Mouse (Mus musculus): ENCODE measurements around the gene Serinc5. TPM values are rescaled to one million over a fixed set of nuclear protein-coding genes. Genes with fewer than 3 reads are reported as not detected.

Serinc5 gene
- polyA plus RNA-seq, 1 experiment from 2014 or later: 10.6 TPM

DNA sequence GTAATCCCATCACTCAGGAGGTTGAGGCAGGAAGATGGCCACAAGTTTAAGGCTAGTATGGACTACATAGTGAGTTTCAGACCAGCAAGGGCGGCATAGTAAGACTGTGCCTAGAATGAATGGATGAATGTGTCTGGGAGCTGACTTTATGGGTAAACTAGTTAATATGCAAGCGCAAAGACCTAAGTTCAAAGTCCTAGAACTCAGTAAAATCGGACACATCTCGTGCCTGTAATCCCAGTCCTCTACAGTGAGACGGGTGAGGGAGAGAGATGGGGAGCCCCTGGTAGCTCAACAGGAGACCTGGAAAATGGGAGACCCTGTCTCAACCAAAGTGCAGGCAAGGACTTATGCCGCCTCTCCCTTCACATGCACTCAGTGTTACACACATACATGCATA is 88.5 kb downstream of the Serinc5 start:
- Histone ChIP-seq H3K4me3 (no peak overlapping the region), H3K9me3 (replicated peaks) (no peaks in the 10 kb centered on the region), H3K4me1 (peaks cover 37% of the 10 kb centered on the region), H3K27me3 (ENCODE audit: low read depth, poor library complexity, severe bottlenecking) (peaks cover 7% of the 10 kb centered on the region), H3K36me3 (peaks cover 9% of the 10 kb centered on the region; the same call in 1 of the 2 replicates), H3K27ac (replicated peaks) (no peak overlapping the region)
- WGBS: 90% methylated on average over 6 of the region's 6 CpGs
- peak; percentile 9 for DNase-seq (ENCODE audit: low spot score)

DNA sequence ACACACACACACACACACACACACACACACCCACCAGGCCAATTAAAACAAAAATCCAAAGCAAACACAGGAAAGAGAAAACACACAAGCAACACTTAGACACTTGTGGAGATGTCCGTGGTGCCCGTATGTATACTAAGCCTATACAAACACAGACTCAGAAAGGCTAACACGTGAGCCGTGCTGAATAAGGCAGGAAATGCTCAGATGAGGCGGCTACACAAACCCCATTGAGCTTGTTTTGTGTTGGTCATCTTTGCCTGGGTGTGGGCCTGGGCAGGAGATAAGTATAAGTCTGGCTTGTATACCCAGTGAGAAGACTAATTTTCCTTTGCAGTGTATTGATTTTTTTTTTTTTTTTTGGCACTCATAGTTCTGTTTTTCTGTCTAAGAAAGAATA is 91.1 kb downstream of the Serinc5 start:
- 84% methylated on average over 5 of the region's 5 CpGs for WGBS
- Histone ChIP-seq H3K27me3 (ENCODE audit: low read depth, poor library complexity, severe bottlenecking) (peaks cover 26% of the 10 kb centered on the region), H3K4me3 (no peak overlapping the region), H3K36me3 (peaks cover 20% of the 10 kb centered on the region), H3K4me1 (peaks cover 41% of the 10 kb centered on the region), H3K9me3 (replicated peaks) (no peaks in the 10 kb centered on the region), H3K27ac (replicated peaks) (no peak overlapping the region)
- peak; percentile 8 for DNase-seq (ENCODE audit: low spot score)

- H3K27ac ChIP-seq (replicated peaks): peak overlapping the region; percentile 69
- peaks cover 26% of the 10 kb centered on the region for H3K27me3 ChIP-seq (ENCODE audit: low read depth, poor library complexity, severe bottlenecking)
- DNase-seq (ENCODE audit: low spot score): peak; percentile 72
- H3K4me1 ChIP-seq: peaks cover 45% of the 10 kb centered on the region
- H3K9me3 ChIP-seq (replicated peaks): no peaks in the 10 kb centered on the region
- H3K36me3 ChIP-seq: peaks cover 23% of the 10 kb centered on the region
- WGBS: 35% methylated on average over 8 of the region's 8 CpGs
- H3K4me3 ChIP-seq: no peak overlapping the region
Observed at GRCm38 (mm10) chr13:92703241-92704027, 92.5 kb downstream of the Serinc5 start.

DNA sequence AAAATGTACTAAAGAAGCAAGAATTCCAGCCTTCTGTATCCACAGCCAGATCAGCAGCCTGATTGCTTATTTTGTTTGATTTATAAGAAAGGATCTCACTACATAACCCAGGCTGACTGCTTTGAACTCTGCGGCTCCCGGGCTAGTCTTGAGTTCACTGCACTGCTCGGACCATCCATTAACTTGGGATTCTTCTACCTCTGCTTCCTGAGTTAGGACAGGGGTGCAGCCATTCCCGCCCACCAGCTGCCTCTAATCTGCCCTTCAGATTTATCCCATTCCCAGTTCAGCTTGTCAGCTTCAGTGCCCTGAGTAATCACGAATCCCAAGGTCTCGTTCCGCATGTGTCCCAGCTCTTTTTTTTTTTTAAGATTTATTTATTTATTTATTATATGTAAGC is 93.3 kb downstream of the Serinc5 start:
- Histone ChIP-seq H3K27me3 (ENCODE audit: low read depth, poor library complexity, severe bottlenecking) (peaks cover 26% of the 10 kb centered on the region), H3K4me1 (peaks cover 45% of the 10 kb centered on the region), H3K9me3 (replicated peaks) (no peaks in the 10 kb centered on the region), H3K27ac (replicated peaks) (peak overlapping the region; percentile 69), H3K4me3 (no peak overlapping the region), H3K36me3 (peaks cover 26% of the 10 kb centered on the region)
- 66% methylated on average over 7 of the region's 7 CpGs for WGBS
- no peak for DNase-seq (ENCODE audit: low spot score)

GRCm38 (mm10) chr13:92705016-92705535 is 94.2 kb downstream of the Serinc5 start:
- Histone ChIP-seq H3K4me1 (peaks cover 51% of the 10 kb centered on the region), H3K36me3 (peaks cover 26% of the 10 kb centered on the region), H3K27ac (replicated peaks) (no peak overlapping the region), H3K4me3 (no peak overlapping the region), H3K9me3 (replicated peaks) (no peaks in the 10 kb centered on the region), H3K27me3 (ENCODE audit: low read depth, poor library complexity, severe bottlenecking) (peaks cover 26% of the 10 kb centered on the region)
- 91% methylated on average over 7 of the region's 7 CpGs for WGBS
- DNase-seq (ENCODE audit: low spot score): no peak

DNA sequence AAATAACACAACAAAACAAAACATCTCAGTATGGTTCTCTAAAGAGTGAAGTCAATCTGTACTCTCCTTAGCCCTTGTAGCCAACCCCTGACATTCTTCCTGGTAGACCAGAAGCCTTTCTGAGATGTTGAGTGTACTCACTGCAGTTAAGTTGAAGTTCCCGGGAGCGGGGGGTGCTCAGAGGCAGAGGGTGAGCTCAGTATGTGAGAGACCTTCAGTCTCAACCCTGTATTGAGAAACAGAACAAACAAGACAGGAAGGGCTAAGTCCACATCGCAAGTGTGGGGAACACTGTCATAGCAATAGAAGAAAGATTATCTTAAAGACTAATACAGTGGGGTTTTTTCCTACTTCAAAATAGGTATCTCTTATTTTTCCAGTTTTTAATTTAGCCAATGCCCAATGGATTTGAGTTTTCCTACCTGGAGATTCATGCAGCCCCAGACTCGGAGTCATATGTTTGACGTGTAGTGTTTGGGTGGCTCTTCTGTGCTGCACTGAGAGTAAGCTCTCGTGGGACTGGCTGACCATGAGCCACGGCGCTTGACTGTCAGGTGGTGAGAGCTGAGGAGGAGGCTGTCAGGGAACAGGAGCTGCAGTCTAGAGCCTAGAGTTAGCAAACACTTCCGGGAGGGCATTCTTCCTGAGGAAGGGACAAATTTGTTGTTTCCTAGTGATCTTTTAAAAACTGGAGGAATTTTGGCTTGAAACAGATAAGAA is 95.6 kb downstream of the Serinc5 start:
- peak; percentile 3 for DNase-seq (ENCODE audit: low spot score)
- 94% methylated on average over 9 of the region's 9 CpGs for WGBS
- Histone ChIP-seq H3K4me1 (peaks cover 55% of the 10 kb centered on the region), H3K36me3 (peaks cover 20% of the 10 kb centered on the region), H3K27me3 (ENCODE audit: low read depth, poor library complexity, severe bottlenecking) (peaks cover 26% of the 10 kb centered on the region), H3K9me3 (replicated peaks) (no peaks in the 10 kb centered on the region), H3K27ac (replicated peaks) (no peak overlapping the region), H3K4me3 (no peak overlapping the region)

- Histone ChIP-seq H3K4me3 (no peak overlapping the region), H3K9me3 (replicated peaks) (no peaks in the 10 kb centered on the region), H3K4me1 (peaks cover 49% of the 10 kb centered on the region), H3K27me3 (ENCODE audit: low read depth, poor library complexity, severe bottlenecking) (peaks cover 20% of the 10 kb centered on the region), H3K27ac (replicated peaks) (0 out of 2 replicates have a peak overlapping the region, but pooled peaks have one; percentile 28), H3K36me3 (peaks cover 17% of the 10 kb centered on the region)
- WGBS: 55% methylated on average over 2 of the region's 2 CpGs
- DNase-seq (ENCODE audit: low spot score): peak; percentile 8
Observed at GRCm38 (mm10) chr13:92707941-92708340, 97.0 kb downstream of the Serinc5 start.

DNA sequence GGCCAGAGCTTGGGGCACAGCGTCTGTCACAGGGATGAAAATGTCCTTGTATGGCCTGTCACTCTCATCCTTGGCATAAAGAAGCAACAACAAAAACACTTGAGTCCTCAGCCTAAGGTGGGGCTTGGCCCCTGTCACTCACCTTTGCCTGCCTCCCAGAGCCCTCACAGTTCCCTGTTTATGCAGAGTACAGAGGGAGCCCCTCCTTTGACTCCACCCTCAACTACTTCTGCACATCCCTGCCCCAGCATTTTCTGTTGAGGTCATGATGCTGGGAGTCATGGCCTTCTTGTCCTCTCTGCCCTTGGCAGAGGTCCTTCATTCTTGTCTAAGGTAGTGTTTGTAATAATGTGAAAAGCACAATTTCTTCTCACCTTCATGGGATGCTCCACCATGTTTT is 97.6 kb downstream of the Serinc5 start:
- Histone ChIP-seq H3K4me1 (peaks cover 44% of the 10 kb centered on the region), H3K9me3 (replicated peaks) (no peaks in the 10 kb centered on the region), H3K27me3 (ENCODE audit: low read depth, poor library complexity, severe bottlenecking) (peaks cover 18% of the 10 kb centered on the region), H3K4me3 (no peak overlapping the region), H3K27ac (replicated peaks) (no peak overlapping the region), H3K36me3 (peaks cover 17% of the 10 kb centered on the region)
- 71% methylated on average over 1 of the region's 1 CpGs for WGBS
- DNase-seq (ENCODE audit: low spot score): peak; percentile 10

DNA sequence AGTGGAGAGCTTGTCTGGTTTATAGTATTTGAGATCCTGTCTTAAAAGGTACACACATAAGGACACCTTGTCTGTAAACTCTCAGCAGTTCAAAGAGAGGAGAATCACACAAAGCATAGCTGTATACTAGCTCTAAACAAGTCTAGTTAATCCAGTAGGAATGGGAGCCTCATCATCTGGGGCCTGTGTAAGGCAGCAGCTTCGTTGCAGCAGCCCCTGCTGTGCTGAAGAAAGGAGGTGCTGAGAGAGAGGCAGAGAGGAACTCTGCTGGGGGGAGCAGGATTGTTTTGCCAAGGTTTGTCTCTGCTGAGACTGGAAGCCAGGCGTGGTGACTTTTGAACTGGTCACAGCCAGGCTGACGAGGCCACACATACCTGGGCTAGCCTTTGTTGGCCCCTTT is 98.6 kb downstream of the Serinc5 start:
- DNase-seq (ENCODE audit: low spot score): peak; percentile 14
- no peaks in the 10 kb centered on the region for H3K9me3 ChIP-seq (replicated peaks)
- WGBS: 7% methylated on average over 3 of the region's 3 CpGs
- H3K4me3 ChIP-seq: no peak overlapping the region
- H3K4me1 ChIP-seq: peaks cover 33% of the 10 kb centered on the region
- peaks cover 17% of the 10 kb centered on the region for H3K36me3 ChIP-seq
- H3K27me3 ChIP-seq (ENCODE audit: low read depth, poor library complexity, severe bottlenecking): peaks cover 18% of the 10 kb centered on the region
- H3K27ac ChIP-seq (replicated peaks): peak overlapping the region; percentile 49

DNA sequence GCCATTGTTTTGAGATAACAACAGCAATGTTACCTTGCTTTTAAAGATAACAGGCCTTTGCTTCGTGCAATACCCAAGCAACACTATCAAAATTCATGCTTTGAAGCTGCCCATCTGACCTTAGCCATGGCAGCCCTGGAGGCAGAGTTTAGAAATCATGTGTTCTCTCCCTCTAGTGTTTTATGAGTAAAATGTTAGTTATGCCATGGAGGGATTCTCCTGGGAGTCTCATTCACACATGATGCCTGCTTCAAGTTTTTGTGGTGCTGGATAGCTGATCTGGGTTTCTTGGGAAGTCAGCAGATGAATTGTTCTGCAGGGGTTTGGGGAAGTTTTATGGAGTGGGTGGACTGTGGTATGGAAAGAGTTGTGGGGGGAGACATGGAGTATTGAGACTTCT is 99.5 kb downstream of the Serinc5 start:
- WGBS: 83% methylated on average over 1 of the region's 1 CpGs

GRCm38 (mm10) chr13:92711821-92712220 is 100.9 kb downstream of the Serinc5 start:
- no peak for DNase-seq (ENCODE audit: low spot score)
- H3K36me3 ChIP-seq: peaks cover 6% of the 10 kb centered on the region; the same call in 1 of the 2 replicates
- no peak overlapping the region for H3K27ac ChIP-seq (replicated peaks)
- peaks cover 27% of the 10 kb centered on the region for H3K4me1 ChIP-seq
- H3K4me3 ChIP-seq: no peak overlapping the region
- H3K27me3 ChIP-seq (ENCODE audit: low read depth, poor library complexity, severe bottlenecking): no peaks in the 10 kb centered on the region; the same call in 1 of the 2 replicates
- no peaks in the 10 kb centered on the region for H3K9me3 ChIP-seq (replicated peaks)
- 89% methylated on average over 1 of the region's 1 CpGs for WGBS

More for the DNA sequence above, 99.5 kb downstream of the Serinc5 start:
- H3K27me3 ChIP-seq (ENCODE audit: low read depth, poor library complexity, severe bottlenecking): peaks cover 11% of the 10 kb centered on the region
- H3K27ac ChIP-seq (replicated peaks): no peak overlapping the region
- no peak overlapping the region for H3K4me3 ChIP-seq
- DNase-seq (ENCODE audit: low spot score): peak; percentile 9
- H3K4me1 ChIP-seq: peaks cover 27% of the 10 kb centered on the region
- peaks cover 17% of the 10 kb centered on the region for H3K36me3 ChIP-seq
- H3K9me3 ChIP-seq (replicated peaks): no peaks in the 10 kb centered on the region

DNA sequence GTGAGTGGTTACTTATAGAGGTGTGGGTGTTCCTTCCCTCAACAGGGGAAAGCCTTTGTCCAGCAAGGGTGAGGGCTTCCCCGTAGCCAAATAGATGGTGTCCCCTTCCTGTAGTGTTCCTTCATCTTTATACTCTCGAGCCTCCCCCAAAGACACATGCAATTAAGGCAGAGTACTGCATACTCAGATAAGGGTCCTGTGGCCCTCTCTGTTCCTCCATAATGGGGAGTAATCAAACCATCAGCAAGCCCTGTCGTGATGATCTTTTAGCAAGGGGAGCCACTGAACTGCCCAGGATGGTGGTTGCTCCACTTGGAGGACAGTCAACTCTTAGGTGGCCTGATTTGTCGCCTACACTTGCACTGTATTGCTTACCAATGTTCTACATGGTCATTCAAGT is 101.7 kb downstream of the Serinc5 start:
- Histone ChIP-seq H3K4me3 (no peak overlapping the region), H3K36me3 (0 out of 2 replicates have a peak, but pooled peaks cover 6% of the 10 kb centered on the region), H3K9me3 (replicated peaks) (no peaks in the 10 kb centered on the region), H3K27me3 (ENCODE audit: low read depth, poor library complexity, severe bottlenecking) (no peaks in the 10 kb centered on the region; the same call in 1 of the 2 replicates), H3K4me1 (peaks cover 27% of the 10 kb centered on the region), H3K27ac (replicated peaks) (no peak overlapping the region)
- 83% methylated on average over 4 of the region's 4 CpGs for WGBS
- DNase-seq (ENCODE audit: low spot score): peak; percentile 5
